Mouse (Mus musculus) midbrain, embryonic 16.5 days (tissue): ENCODE data around the gene Pced1b. TPM values are rescaled to one million over a fixed set of nuclear protein-coding genes. Genes with fewer than 3 reads are reported as not detected.
A peak's percentile ranks its signal among the peaks of the same experiment; 100 is the strongest.

Experiments used
- ATAC-seq: fragments of 200-750 bp; cut with Nextera tagmentation; 2 replicates; pipeline ENCODE4 v1.8.0; 2017; ENCODE audit warnings: moderate TSS enrichment
- H3K27ac ChIP-seq: fragments of 300-500 bp; sonication (generic); 2 replicates; pipeline ENCODE4 v1.5.1; 2014; ENCODE audit warnings: mild to moderate bottlenecking, low read length, mixed read lengths
- H3K27me3 ChIP-seq: fragments of 300-500 bp; sonication (generic); 2 replicates; pipeline ENCODE4 v1.6.1; 2014; ENCODE audit warnings: low read depth, low read length, mixed read lengths; ENCODE audit not compliant: control insufficient read depth, insufficient read depth
- H3K36me3 ChIP-seq: fragments of 300-500 bp; sonication (generic); 2 replicates; pipeline ENCODE4 v1.6.1; 2014; ENCODE audit warnings: mild to moderate bottlenecking, low read length, moderate library complexity, mixed read lengths; ENCODE audit not compliant: control insufficient read depth, insufficient read depth
- H3K4me1 ChIP-seq: fragments of 300-500 bp; sonication (generic); 2 replicates; pipeline ENCODE4 v1.6.1; 2014; ENCODE audit warnings: mild to moderate bottlenecking, low read length, mixed read lengths; ENCODE audit not compliant: control insufficient read depth, insufficient read depth
- H3K4me2 ChIP-seq: fragments of 300-500 bp; sonication (generic); 2 replicates; pipeline ENCODE4 v1.6.1; 2014; ENCODE audit warnings: mild to moderate bottlenecking, low read length, mixed read lengths
- H3K4me3 ChIP-seq: fragments of 300-500 bp; sonication (generic); 2 replicates; pipeline ENCODE4 v1.5.1; 2014; ENCODE audit warnings: low read depth, mild to moderate bottlenecking, low read length, moderate library complexity, mixed read lengths
- H3K9ac ChIP-seq: fragments of 300-500 bp; sonication (generic); 2 replicates; pipeline ENCODE4 v1.6.1; 2014; ENCODE audit warnings: low read depth, low read length, mixed read lengths
- H3K9me3 ChIP-seq: fragments of 300-500 bp; sonication (generic); replicated peaks from 2 replicates; pipeline ENCODE4 v1.6.1; 2014; ENCODE audit warnings: mild to moderate bottlenecking, low read length, mixed read lengths; ENCODE audit not compliant: control insufficient read depth, poor library complexity, severe bottlenecking
- WGBS: fragments of 180-500 bp; shearing (Covaris S2); extraction: QIAGEN DNeasy Blood & Tissue Kit; methylation state at CpG from one replicate; pipeline ENCODE4 v1.1.7; 2014; 5-methylcytosine and 5-hydroxymethylcytosine counted together
- polyA plus RNA-seq: library from polyadenylated mRNA; unstranded; fragments of >200 nt; fragmentation: Nextera tagmentation; extraction: Ambion mirVana; gene quantifications from 2 replicates; pipeline ENCODE4 v1.2.1, GENCODE M21; 2015

Pced1b gene
- polyA plus RNA-seq, 1 experiment from 2014 or later: 7.5 TPM

DNA sequence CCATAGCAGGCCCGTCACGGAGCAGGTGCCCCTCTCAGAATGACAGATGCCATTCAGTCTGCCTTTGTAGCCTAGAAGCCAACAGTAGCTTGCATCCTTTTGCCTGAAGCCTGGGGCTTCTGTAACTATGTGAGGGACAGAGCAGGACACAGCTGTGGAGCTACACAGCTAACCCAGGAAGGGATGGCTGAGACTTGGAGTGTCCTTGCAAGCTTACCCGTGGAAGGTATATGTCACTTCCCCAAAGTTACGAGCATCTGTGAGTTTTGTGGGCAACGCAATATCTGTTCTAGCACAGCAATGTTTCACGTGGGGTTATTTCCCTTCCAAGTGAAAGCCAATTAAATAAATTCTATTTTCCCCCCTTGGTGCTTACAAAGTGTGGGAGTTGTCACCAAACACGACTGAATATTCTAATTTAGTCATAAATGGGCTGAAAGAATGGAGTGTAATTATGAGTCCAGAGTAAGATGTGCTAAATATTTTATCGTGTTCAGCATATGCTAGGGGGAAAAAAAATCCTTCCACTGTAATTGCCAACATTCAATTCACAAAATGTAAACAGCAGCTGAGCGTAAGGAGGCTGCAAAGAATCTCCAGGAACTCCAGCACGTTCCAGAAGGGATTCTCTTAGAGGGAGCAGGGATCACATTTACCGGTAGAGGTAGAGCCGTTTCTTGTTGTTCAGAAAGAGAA is 168.0 kb downstream of the Pced1b start:
- ATAC-seq: no peak
- Histone ChIP-seq H3K27me3 (no peaks in the 10 kb centered on the region), H3K4me3 (no peak overlapping the region), H3K9me3 (peaks cover 4% of the 10 kb centered on the region; the same call in 1 of the 2 replicates), H3K36me3 (no peaks in the 10 kb centered on the region), H3K4me1 (no peaks in the 10 kb centered on the region), H3K9ac (no peak overlapping the region), H3K4me2 (no peak overlapping the region), H3K27ac (0 out of 2 replicates have a peak overlapping the region, but pooled peaks have one; percentile 11)
- 72% methylated on average over 12 of the region's 12 CpGs for WGBS

DNA sequence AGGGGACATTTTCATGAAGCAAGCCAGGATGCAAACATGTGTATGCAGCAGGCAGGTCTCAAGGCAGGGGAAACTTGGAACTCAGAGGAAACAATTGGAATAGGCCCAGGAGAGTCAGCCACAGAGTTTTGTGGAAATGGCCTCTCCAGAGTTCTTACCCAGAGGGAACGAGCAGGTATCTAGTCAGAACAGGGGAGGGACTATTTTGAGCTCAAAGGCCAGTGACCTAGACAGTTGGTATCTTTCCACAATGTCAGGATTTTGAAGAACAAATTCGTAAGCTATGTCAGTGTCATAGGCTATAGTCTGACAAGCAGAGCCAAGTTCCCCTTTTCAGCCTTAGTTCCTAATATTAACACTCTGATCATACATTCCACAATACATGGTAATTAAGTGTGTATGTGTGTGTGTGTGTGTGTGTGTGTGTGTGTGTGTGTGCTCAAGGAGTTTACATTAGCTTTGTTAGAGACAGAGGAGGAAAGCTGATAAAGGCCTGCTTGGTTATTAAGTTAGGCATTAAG is 168.6 kb downstream of the Pced1b start:
- no peaks in the 10 kb centered on the region for H3K27me3 ChIP-seq
- ATAC-seq: no peak
- 89% methylated on average over 2 of the region's 2 CpGs for WGBS
- H3K27ac ChIP-seq: 0 out of 2 replicates have a peak overlapping the region, but pooled peaks have one; percentile 2
- no peak overlapping the region for H3K4me2 ChIP-seq
- H3K4me1 ChIP-seq: no peaks in the 10 kb centered on the region
- H3K9ac ChIP-seq: no peak overlapping the region
- no peaks in the 10 kb centered on the region for H3K36me3 ChIP-seq
- H3K4me3 ChIP-seq: no peak overlapping the region
- H3K9me3 ChIP-seq: peaks cover 4% of the 10 kb centered on the region; the same call in 1 of the 2 replicates

DNA sequence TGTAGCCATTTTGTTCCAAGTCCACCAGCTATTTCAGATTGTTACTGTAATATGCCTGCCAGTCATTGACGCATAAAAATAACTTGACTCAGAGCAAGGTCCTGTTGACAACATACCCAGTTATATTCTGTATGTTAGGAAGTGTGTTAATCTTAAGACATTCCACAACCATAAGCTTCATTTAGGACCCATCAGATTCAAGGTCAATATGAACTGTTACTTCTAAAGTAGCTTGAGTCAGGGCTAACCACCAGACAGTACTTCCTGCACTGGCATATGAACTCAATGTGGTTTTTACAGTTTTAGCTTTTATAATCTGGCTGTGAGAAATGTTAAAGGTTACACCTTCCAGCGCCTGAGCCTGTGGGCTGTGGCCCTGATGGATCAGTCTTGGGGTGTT is 173.4 kb downstream of the Pced1b start:
- 97% methylated on average over 2 of the region's 2 CpGs for WGBS
- no peak for ATAC-seq

DNA sequence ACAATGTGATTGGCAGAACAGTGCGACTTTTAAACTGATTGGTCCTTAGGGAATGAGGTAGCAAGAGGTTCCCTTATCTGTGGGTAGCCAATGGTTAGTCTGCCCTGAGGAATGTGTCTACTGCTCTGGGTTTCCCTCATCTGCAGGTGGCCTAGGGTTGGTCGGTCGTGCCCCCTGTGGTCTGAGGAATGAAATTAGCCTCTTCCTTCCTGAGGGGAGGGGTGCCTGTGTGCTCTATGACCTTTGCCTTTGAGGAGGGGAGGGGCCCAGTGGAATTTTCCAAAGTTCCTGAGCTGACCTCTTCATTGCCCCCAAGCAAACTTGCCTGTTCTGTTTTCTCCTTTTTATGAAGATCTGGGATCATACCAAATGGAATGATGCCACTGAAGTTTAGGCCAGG is 174.6 kb downstream of the Pced1b start:
- H3K27me3 ChIP-seq: no peaks in the 10 kb centered on the region
- no peaks in the 10 kb centered on the region for H3K4me1 ChIP-seq
- H3K9ac ChIP-seq: no peak overlapping the region
- H3K9me3 ChIP-seq: no peaks in the 10 kb centered on the region
- no peak overlapping the region for H3K4me3 ChIP-seq
- WGBS: 71% methylated on average over 3 of the region's 3 CpGs
- H3K27ac ChIP-seq: no peak overlapping the region
- no peak overlapping the region for H3K4me2 ChIP-seq
- no peak for ATAC-seq
- no peaks in the 10 kb centered on the region for H3K36me3 ChIP-seq

More for the DNA sequence above, 173.4 kb downstream of the Pced1b start:
- H3K36me3 ChIP-seq: no peaks in the 10 kb centered on the region
- H3K4me2 ChIP-seq: no peak overlapping the region
- H3K9me3 ChIP-seq: no peaks in the 10 kb centered on the region
- H3K4me1 ChIP-seq: no peaks in the 10 kb centered on the region
- H3K27me3 ChIP-seq: no peaks in the 10 kb centered on the region
- H3K4me3 ChIP-seq: no peak overlapping the region
- H3K9ac ChIP-seq: no peak overlapping the region
- no peak overlapping the region for H3K27ac ChIP-seq

DNA sequence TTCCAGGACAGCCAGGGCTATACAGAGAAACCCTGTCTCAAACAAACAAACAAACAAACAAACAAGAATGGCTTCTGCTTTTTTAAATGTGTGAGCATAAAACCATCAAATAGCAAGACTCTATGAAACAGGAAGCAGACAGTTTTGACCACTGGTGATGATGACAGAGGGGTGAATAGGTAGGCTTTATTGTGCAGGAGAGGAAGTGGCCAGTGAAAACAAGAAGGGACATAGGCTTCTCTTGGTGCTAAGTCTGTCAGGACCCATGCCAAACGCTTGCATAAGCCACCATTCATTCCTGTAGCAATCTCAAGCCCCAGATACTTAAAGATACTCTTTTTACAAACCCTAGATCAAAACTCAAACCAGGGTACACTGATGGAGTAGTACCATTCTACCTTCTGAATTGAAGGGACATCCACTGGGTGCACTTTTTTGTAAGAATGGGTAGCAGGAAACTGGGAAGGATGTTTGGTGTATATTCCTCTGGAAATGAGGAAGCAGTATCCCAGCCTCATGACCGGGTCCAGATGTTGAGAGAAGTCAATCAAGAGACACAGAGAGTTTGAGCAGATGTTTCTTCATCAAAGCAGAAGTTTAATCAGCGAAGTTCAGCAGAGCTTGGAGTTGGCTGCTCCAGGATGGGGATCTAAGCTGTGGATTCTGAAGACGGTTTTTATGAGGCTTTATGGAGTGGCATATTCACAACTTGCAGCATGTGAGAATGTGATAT is 175.5 kb downstream of the Pced1b start:
- WGBS: 87% methylated on average over 4 of the region's 4 CpGs
- ATAC-seq: no peak
- Histone ChIP-seq H3K4me3 (no peak overlapping the region), H3K27me3 (no peaks in the 10 kb centered on the region), H3K4me1 (no peaks in the 10 kb centered on the region), H3K36me3 (no peaks in the 10 kb centered on the region), H3K9me3 (no peaks in the 10 kb centered on the region), H3K27ac (no peak overlapping the region), H3K4me2 (no peak overlapping the region), H3K9ac (no peak overlapping the region)

DNA sequence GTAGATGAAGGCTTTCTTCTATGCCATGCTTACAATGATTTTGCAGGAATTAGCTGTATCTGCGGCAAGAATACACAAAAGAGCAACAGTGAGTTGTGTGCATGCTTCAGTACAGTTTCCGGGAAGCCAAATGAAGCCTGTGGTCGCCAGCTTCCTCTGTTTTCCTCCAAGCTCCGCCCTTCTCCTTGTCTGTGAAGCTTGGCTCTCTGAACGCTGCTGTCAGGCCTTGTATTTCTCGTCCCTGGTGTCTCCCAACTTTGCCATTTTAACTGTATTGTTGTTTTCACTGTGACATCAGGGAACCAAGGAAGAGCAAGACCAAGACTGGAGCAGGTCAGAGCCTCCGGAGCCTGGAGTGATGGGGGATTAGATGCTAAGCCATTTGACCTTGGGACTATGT is 177.5 kb downstream of the Pced1b start:
- Histone ChIP-seq H3K4me2 (no peak overlapping the region), H3K9me3 (no peaks in the 10 kb centered on the region), H3K27ac (no peak overlapping the region), H3K27me3 (no peaks in the 10 kb centered on the region), H3K36me3 (no peaks in the 10 kb centered on the region), H3K4me3 (no peak overlapping the region), H3K9ac (no peak overlapping the region), H3K4me1 (no peaks in the 10 kb centered on the region)
- 69% methylated on average over 7 of the region's 7 CpGs for WGBS
- no peak for ATAC-seq

DNA sequence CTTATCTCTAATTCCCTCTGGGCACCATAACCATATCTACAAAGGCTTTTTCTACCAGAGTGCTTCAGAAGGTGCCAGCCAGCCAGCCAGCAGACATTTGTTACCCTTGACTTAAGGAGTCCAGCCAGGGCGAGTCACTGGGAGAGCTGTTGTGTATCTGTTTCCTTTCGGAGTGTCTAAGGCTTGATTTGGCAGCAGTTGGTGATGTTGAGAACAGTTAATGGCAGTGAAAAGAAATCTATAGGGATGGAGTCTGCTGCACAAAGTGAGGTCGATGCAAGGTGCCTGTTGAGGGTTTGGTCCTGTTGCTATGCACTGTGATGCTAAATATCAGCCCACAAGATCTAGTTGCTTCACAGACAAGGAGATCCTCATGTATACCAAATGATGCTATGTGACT is 178.1 kb downstream of the Pced1b start:
- Histone ChIP-seq H3K27ac (no peak overlapping the region), H3K9me3 (no peaks in the 10 kb centered on the region), H3K4me2 (no peak overlapping the region), H3K4me3 (no peak overlapping the region), H3K4me1 (no peaks in the 10 kb centered on the region), H3K36me3 (no peaks in the 10 kb centered on the region), H3K27me3 (no peaks in the 10 kb centered on the region), H3K9ac (no peak overlapping the region)
- WGBS: 90% methylated on average over 3 of the region's 3 CpGs
- no peak for ATAC-seq

DNA sequence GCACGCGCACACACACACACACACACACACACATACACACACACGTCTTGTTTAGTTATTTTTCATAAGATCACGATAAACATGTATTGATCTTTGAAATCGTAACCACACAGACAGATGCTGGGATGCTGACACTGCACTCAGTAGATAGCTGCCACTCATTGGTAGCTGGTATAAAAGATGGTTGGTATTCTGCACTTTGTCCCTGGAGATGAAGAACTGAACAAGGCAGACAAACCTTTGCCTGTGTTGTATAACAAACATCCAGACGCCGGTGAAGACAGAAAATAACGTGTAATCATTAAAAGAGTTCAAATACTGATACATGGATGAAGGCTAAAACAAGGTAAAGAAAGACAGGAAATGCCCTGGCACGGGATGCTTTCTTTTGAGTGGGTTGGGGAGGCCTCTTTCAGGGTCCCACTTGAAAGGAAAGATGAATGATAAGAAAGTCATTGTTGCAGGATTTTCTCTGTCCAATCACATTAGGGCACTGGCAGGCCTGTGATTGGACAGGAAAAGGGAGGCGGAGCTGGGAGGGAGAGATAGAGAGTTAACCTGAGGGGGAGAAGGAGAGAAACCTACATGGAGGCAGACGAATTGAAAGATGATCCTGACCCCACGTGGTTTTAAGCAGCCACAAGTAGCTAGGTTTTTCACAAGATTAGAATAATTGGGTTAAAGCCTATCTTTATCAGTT is 182.4 kb downstream of the Pced1b start:
- H3K4me3 ChIP-seq: no peak overlapping the region
- H3K4me2 ChIP-seq: no peak overlapping the region
- H3K27me3 ChIP-seq: no peaks in the 10 kb centered on the region
- no peaks in the 10 kb centered on the region for H3K4me1 ChIP-seq
- H3K9ac ChIP-seq: no peak overlapping the region
- WGBS: 89% methylated on average over 12 of the region's 12 CpGs
- no peaks in the 10 kb centered on the region for H3K36me3 ChIP-seq
- no peaks in the 10 kb centered on the region for H3K9me3 ChIP-seq
- no peak for ATAC-seq
- no peak overlapping the region for H3K27ac ChIP-seq
